Mouse (Mus musculus): Measurements from ENCODE around the gene Kars. TPM values are rescaled to one million over a fixed set of nuclear protein-coding genes. Genes with fewer than 3 reads are reported as not detected.

The Kars gene
- polyA plus RNA-seq, 1 experiment from 2014 or later, result 172 TPM

GRCm38 (mm10) chr8:111992013-111992702 lies 19.0 kb downstream of the Kars start, which contains the start of gene Adat1:
Adat1 (minus strand) TSS chr8:111992302.
- no peaks in the 10 kb centered on the region for H3K9me3 ChIP-seq (ENCODE audit: control insufficient read depth, low read length)
- H3K4me3 ChIP-seq (ENCODE audit: low read length), result peak within 1 kb of the TSS; percentile 80
- WGBS, result 2% methylated on average over 33 of the region's 33 CpGs
- peaks cover 33% of the 10 kb centered on the region for H3K36me3 ChIP-seq (ENCODE audit: control insufficient read depth, insufficient read depth, low read length)
- H3K27ac ChIP-seq (ENCODE audit: low read length), result no peak within 1 kb of the TSS
- peak within 1 kb of the TSS; percentile 68 for H3K4me2 ChIP-seq (ENCODE audit: low read depth, low read length)
- no peaks in the 10 kb centered on the region for H3K27me3 ChIP-seq (ENCODE audit: control insufficient read depth, insufficient read depth, low read depth, low read length)
- peak; percentile 96 for ATAC-seq (ENCODE audit: low read depth)
- peaks cover 3% of the 10 kb centered on the region; the same call in 1 of the 2 replicates for H3K4me1 ChIP-seq (replicated peaks; ENCODE audit: control insufficient read depth, insufficient read depth, low read length)
- peak within 1 kb of the TSS; percentile 80 for H3K9ac ChIP-seq (ENCODE audit: low read length)

- Histone ChIP-seq H3K4me2 (ENCODE audit: low read depth, low read length) (peak overlapping the region; percentile 68), H3K27me3 (ENCODE audit: control insufficient read depth, insufficient read depth, low read depth, low read length) (no peaks in the 10 kb centered on the region), H3K9me3 (ENCODE audit: control insufficient read depth, low read length) (no peaks in the 10 kb centered on the region), H3K36me3 (ENCODE audit: control insufficient read depth, insufficient read depth, low read length) (peaks cover 26% of the 10 kb centered on the region), H3K4me1 (replicated peaks; ENCODE audit: control insufficient read depth, insufficient read depth, low read length) (peaks cover 3% of the 10 kb centered on the region; the same call in 1 of the 2 replicates), H3K4me3 (ENCODE audit: low read length) (peak overlapping the region; percentile 80), H3K9ac (ENCODE audit: low read length) (peak overlapping the region; percentile 80), H3K27ac (ENCODE audit: low read length) (no peak overlapping the region)
- ATAC-seq (ENCODE audit: low read depth), result no peak
- 42% methylated on average over 8 of the region's 8 CpGs for WGBS
These were observed 19.8 kb downstream of the Kars start for GRCm38 (mm10) chr8:111991278-111991677.

- ATAC-seq (ENCODE audit: low read depth), result 0 out of 2 replicates have a peak, but pooled peaks have one; percentile 18
- H3K4me1 ChIP-seq (replicated peaks; ENCODE audit: control insufficient read depth, insufficient read depth, low read length), result peaks cover 3% of the 10 kb centered on the region; the same call in 1 of the 2 replicates
- no peak overlapping the region for H3K4me3 ChIP-seq (ENCODE audit: low read length)
- WGBS, result 13% methylated on average over 7 of the region's 7 CpGs
- no peak overlapping the region for H3K4me2 ChIP-seq (ENCODE audit: low read depth, low read length)
- H3K9me3 ChIP-seq (ENCODE audit: control insufficient read depth, low read length), result no peaks in the 10 kb centered on the region
- H3K36me3 ChIP-seq (ENCODE audit: control insufficient read depth, insufficient read depth, low read length), result peaks cover 23% of the 10 kb centered on the region
- no peaks in the 10 kb centered on the region for H3K27me3 ChIP-seq (ENCODE audit: control insufficient read depth, insufficient read depth, low read depth, low read length)
- no peak overlapping the region for H3K9ac ChIP-seq (ENCODE audit: low read length)
- no peak overlapping the region for H3K27ac ChIP-seq (ENCODE audit: low read length)
These were observed 21.2 kb downstream of the Kars start for GRCm38 (mm10) chr8:111989911-111990310.

- Histone ChIP-seq H3K4me3 (ENCODE audit: low read length) (no peak overlapping the region), H3K27me3 (ENCODE audit: control insufficient read depth, insufficient read depth, low read depth, low read length) (no peaks in the 10 kb centered on the region), H3K27ac (ENCODE audit: low read length) (no peak overlapping the region), H3K4me1 (replicated peaks; ENCODE audit: control insufficient read depth, insufficient read depth, low read length) (no peaks in the 10 kb centered on the region), H3K36me3 (ENCODE audit: control insufficient read depth, insufficient read depth, low read length) (peaks cover 18% of the 10 kb centered on the region), H3K9ac (ENCODE audit: low read length) (no peak overlapping the region), H3K9me3 (ENCODE audit: control insufficient read depth, low read length) (no peaks in the 10 kb centered on the region), H3K4me2 (ENCODE audit: low read depth, low read length) (no peak overlapping the region)
- no peak for ATAC-seq (ENCODE audit: low read depth)
- 69% methylated on average over 10 of the region's 10 CpGs for WGBS
These were observed 26.6 kb downstream of the Kars start for GRCm38 (mm10) chr8:111984511-111984910.

GRCm38 (mm10) chr8:111982116-111982515 lies 29.0 kb downstream of the Kars start:
- Histone ChIP-seq H3K4me1 (replicated peaks; ENCODE audit: control insufficient read depth, insufficient read depth, low read length) (no peaks in the 10 kb centered on the region), H3K9ac (ENCODE audit: low read length) (no peak overlapping the region), H3K27ac (ENCODE audit: low read length) (no peak overlapping the region), H3K4me2 (ENCODE audit: low read depth, low read length) (no peak overlapping the region), H3K9me3 (ENCODE audit: control insufficient read depth, low read length) (no peaks in the 10 kb centered on the region), H3K4me3 (ENCODE audit: low read length) (no peak overlapping the region), H3K36me3 (ENCODE audit: control insufficient read depth, insufficient read depth, low read length) (peaks cover 14% of the 10 kb centered on the region), H3K27me3 (ENCODE audit: control insufficient read depth, insufficient read depth, low read depth, low read length) (no peaks in the 10 kb centered on the region)
- WGBS, result 69% methylated on average over 7 of the region's 7 CpGs
- ATAC-seq (ENCODE audit: low read depth), result no peak

- no peak overlapping the region for H3K9ac ChIP-seq (ENCODE audit: low read length)
- WGBS, result 64% methylated on average over 10 of the region's 10 CpGs
- H3K36me3 ChIP-seq (ENCODE audit: control insufficient read depth, insufficient read depth, low read length), result peaks cover 29% of the 10 kb centered on the region
- H3K27ac ChIP-seq (ENCODE audit: low read length), result no peak overlapping the region
- no peak overlapping the region for H3K4me3 ChIP-seq (ENCODE audit: low read length)
- H3K4me2 ChIP-seq (ENCODE audit: low read depth, low read length), result no peak overlapping the region
- H3K9me3 ChIP-seq (ENCODE audit: control insufficient read depth, low read length), result no peaks in the 10 kb centered on the region
- ATAC-seq (ENCODE audit: low read depth), result no peak
- H3K4me1 ChIP-seq (replicated peaks; ENCODE audit: control insufficient read depth, insufficient read depth, low read length), result no peaks in the 10 kb centered on the region
- no peaks in the 10 kb centered on the region for H3K27me3 ChIP-seq (ENCODE audit: control insufficient read depth, insufficient read depth, low read depth, low read length)
These were observed 33.0 kb downstream of the Kars start for GRCm38 (mm10) chr8:111978147-111978546.

- H3K4me2 ChIP-seq (ENCODE audit: low read depth, low read length), result no peak overlapping the region
- H3K4me1 ChIP-seq (replicated peaks; ENCODE audit: control insufficient read depth, insufficient read depth, low read length), result no peaks in the 10 kb centered on the region
- no peak overlapping the region for H3K4me3 ChIP-seq (ENCODE audit: low read length)
- no peaks in the 10 kb centered on the region for H3K9me3 ChIP-seq (ENCODE audit: control insufficient read depth, low read length)
- no peak overlapping the region for H3K9ac ChIP-seq (ENCODE audit: low read length)
- no peaks in the 10 kb centered on the region for H3K27me3 ChIP-seq (ENCODE audit: control insufficient read depth, insufficient read depth, low read depth, low read length)
- peaks cover 23% of the 10 kb centered on the region for H3K36me3 ChIP-seq (ENCODE audit: control insufficient read depth, insufficient read depth, low read length)
- no peak for ATAC-seq (ENCODE audit: low read depth)
- H3K27ac ChIP-seq (ENCODE audit: low read length), result no peak overlapping the region
- 79% methylated on average over 2 of the region's 2 CpGs for WGBS
These were observed 34.8 kb downstream of the Kars start for GRCm38 (mm10) chr8:111976326-111976725.

GRCm38 (mm10) chr8:111975706-111976105 lies 35.4 kb downstream of the Kars start:
- no peaks in the 10 kb centered on the region for H3K9me3 ChIP-seq (ENCODE audit: control insufficient read depth, low read length)
- ATAC-seq (ENCODE audit: low read depth), result no peak
- H3K4me1 ChIP-seq (replicated peaks; ENCODE audit: control insufficient read depth, insufficient read depth, low read length), result no peaks in the 10 kb centered on the region
- no peak overlapping the region for H3K4me3 ChIP-seq (ENCODE audit: low read length)
- H3K4me2 ChIP-seq (ENCODE audit: low read depth, low read length), result no peak overlapping the region
- no peak overlapping the region for H3K27ac ChIP-seq (ENCODE audit: low read length)
- H3K36me3 ChIP-seq (ENCODE audit: control insufficient read depth, insufficient read depth, low read length), result peaks cover 23% of the 10 kb centered on the region
- no peaks in the 10 kb centered on the region for H3K27me3 ChIP-seq (ENCODE audit: control insufficient read depth, insufficient read depth, low read depth, low read length)
- WGBS, result 96% methylated on average over 2 of the region's 2 CpGs
- no peak overlapping the region for H3K9ac ChIP-seq (ENCODE audit: low read length)

GRCm38 (mm10) chr8:111974138-111974537 lies 37.0 kb downstream of the Kars start:
- Histone ChIP-seq H3K4me2 (ENCODE audit: low read depth, low read length) (no peak overlapping the region), H3K27ac (ENCODE audit: low read length) (no peak overlapping the region), H3K9me3 (ENCODE audit: control insufficient read depth, low read length) (no peaks in the 10 kb centered on the region), H3K9ac (ENCODE audit: low read length) (no peak overlapping the region), H3K36me3 (ENCODE audit: control insufficient read depth, insufficient read depth, low read length) (peaks cover 22% of the 10 kb centered on the region), H3K4me3 (ENCODE audit: low read length) (no peak overlapping the region), H3K4me1 (replicated peaks; ENCODE audit: control insufficient read depth, insufficient read depth, low read length) (no peaks in the 10 kb centered on the region), H3K27me3 (ENCODE audit: control insufficient read depth, insufficient read depth, low read depth, low read length) (no peaks in the 10 kb centered on the region)
- no peak for ATAC-seq (ENCODE audit: low read depth)
- 93% methylated on average over 12 of the region's 12 CpGs for WGBS
